Comparison of ENCODE assay signal across 8 mouse cellular contexts in the genomic region with DNA sequence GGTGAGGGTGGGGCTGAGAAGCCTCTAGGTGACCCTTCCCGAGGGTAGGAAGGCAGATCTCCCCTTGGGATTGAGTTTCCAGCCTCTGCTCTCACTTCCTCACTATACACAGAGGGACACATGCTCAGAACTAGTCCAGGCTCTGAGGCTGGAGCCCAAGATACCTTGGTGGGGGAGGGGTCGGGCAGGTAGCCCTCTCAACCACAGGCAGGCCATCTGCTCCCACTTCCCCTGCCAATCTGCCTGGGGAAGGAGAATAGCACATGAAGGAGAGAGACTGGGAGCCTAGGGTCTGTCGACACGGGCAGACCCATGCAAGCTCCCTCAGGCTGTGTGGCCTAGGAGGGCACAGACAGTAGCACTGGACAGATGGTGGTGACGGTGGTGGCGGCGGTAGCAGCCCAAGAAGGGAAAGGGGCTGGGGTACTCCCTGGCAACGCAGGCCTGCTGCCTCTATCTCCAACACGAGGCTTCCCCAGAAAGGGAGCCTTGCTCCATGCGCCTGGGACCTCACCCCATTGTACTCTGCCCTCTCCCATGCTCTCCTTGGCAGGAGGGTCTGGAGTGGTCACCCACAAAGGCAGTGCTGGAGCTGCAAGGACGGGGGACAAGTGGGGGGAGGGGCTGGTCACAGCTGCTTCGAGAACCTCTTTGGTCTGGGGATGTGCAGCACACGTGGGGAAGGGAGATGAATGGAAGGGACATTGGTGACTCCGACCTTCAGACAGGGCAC. TPM values are rescaled to one million over a fixed set of nuclear protein-coding genes. Genes with fewer than 3 reads are reported as not detected.
A peak's percentile ranks its signal among the peaks of the same experiment; 100 is the strongest.
DNase-seq lines count a peak whose midpoint lies in the region; ATAC-seq and TF ChIP-seq lines count a peak whose summit lies in the region.

No protein-coding gene starts in this region.

- 18% methylated on average over 14 of the region's 14 CpGs for WGBS in embryonic facial prominence, embryonic 12.5 days
- 18% methylated on average over 12 of the region's 14 CpGs for WGBS in limb, embryonic 13.5 days
- 31% methylated on average over 14 of the region's 14 CpGs for WGBS in stomach, embryonic 15.5 days

- H3K36me3 ChIP-seq in E14TG2a.4 (ENCODE audit: insufficient read depth, low read length) = no peaks in the 10 kb centered on the region
- no peaks in the 10 kb centered on the region for H3K36me3 ChIP-seq in embryonic facial prominence, embryonic 12.5 days
- no peaks in the 10 kb centered on the region; the same call in 1 of the 2 replicates for H3K36me3 ChIP-seq in limb, embryonic 13.5 days
- 0 out of 2 replicates have a peak, but pooled peaks cover 3% of the 10 kb centered on the region for H3K36me3 ChIP-seq in stomach, embryonic 15.5 days

- peak overlapping the region; percentile 75 for H3K4me3 ChIP-seq in E14TG2a.4 (replicated peaks; ENCODE audit: low read length)
- H3K4me3 ChIP-seq in embryonic facial prominence, embryonic 12.5 days = peak overlapping the region; percentile 41
- peak overlapping the region; percentile 46 for H3K4me3 ChIP-seq in limb, embryonic 13.5 days
- H3K4me3 ChIP-seq in stomach, embryonic 15.5 days (replicated peaks) = peak overlapping the region; percentile 38

- no peak for ATAC-seq in embryonic facial prominence, embryonic 12.5 days (ENCODE audit: insufficient number of reproducible peaks, insufficient read depth, low FRiP score, low TSS enrichment)
- no peak for ATAC-seq in limb, embryonic 13.5 days (ENCODE audit: low FRiP score, low read depth)
- ATAC-seq in stomach, embryonic 15.5 days (ENCODE audit: insufficient read depth, low FRiP score, low read depth) = no peak

- H3K4me2 ChIP-seq in embryonic facial prominence, embryonic 12.5 days (replicated peaks) = peak overlapping the region; percentile 89
- peak overlapping the region; percentile 81 for H3K4me2 ChIP-seq in limb, embryonic 13.5 days (replicated peaks)
- H3K4me2 ChIP-seq in stomach, embryonic 15.5 days = peak overlapping the region; percentile 74

- H3K9ac ChIP-seq in embryonic facial prominence, embryonic 12.5 days = peak overlapping the region; percentile 64; the same call in 1 of the 2 replicates
- H3K9ac ChIP-seq in limb, embryonic 13.5 days = peak overlapping the region; percentile 70
- no peak overlapping the region for H3K9ac ChIP-seq in stomach, embryonic 15.5 days

- peaks cover 55% of the 10 kb centered on the region for H3K27me3 ChIP-seq in E14TG2a.4 (ENCODE audit: insufficient read depth, low read length)
- H3K27me3 ChIP-seq in embryonic facial prominence, embryonic 12.5 days = peaks cover 58% of the 10 kb centered on the region
- peaks cover 67% of the 10 kb centered on the region for H3K27me3 ChIP-seq in limb, embryonic 13.5 days
- peaks cover 22% of the 10 kb centered on the region; the same call in 1 of the 2 replicates for H3K27me3 ChIP-seq in stomach, embryonic 15.5 days (replicated peaks)

- no peak overlapping the region for H3K27ac ChIP-seq in embryonic facial prominence, embryonic 12.5 days
- H3K27ac ChIP-seq in limb, embryonic 13.5 days = no peak overlapping the region
- H3K27ac ChIP-seq in stomach, embryonic 15.5 days = no peak overlapping the region

- DNase-seq in adrenal gland, postnatal 14 days = peak; percentile 31
- no peak for DNase-seq in adrenal gland, adult 18-20 months (ENCODE audit: low spot score in 2 of 2)
- no peak for DNase-seq in layer of hippocampus, adult 9-11 months
- DNase-seq in MN1 (ENCODE audit: low spot score) = no peak

- H3K4me1 ChIP-seq in E14TG2a.4 (replicated peaks; ENCODE audit: low read depth, low read length) = peaks cover 89% of the 10 kb centered on the region
- peaks cover 29% of the 10 kb centered on the region for H3K4me1 ChIP-seq in embryonic facial prominence, embryonic 12.5 days
- peaks cover 27% of the 10 kb centered on the region for H3K4me1 ChIP-seq in limb, embryonic 13.5 days
- peaks cover 22% of the 10 kb centered on the region for H3K4me1 ChIP-seq in stomach, embryonic 15.5 days

- H3K9me3 ChIP-seq in E14TG2a.4 (ENCODE audit: low read length) = no peaks in the 10 kb centered on the region
- H3K9me3 ChIP-seq in embryonic facial prominence, embryonic 12.5 days = no peaks in the 10 kb centered on the region
- H3K9me3 ChIP-seq in limb, embryonic 13.5 days = no peaks in the 10 kb centered on the region
- H3K9me3 ChIP-seq in stomach, embryonic 15.5 days = no peaks in the 10 kb centered on the region

- TF ChIP-seq CTCF in E14TG2a.4 (conservative IDR thresholded peaks at IDR 0.05; ENCODE audit: low read length) = no peak

RNA-seq across cellular contexts. Expression of gene Ubox5, which starts 4.3 kb away (rescaled TPM):
- 5.1 and 5.6 TPM in 2 replicates for total RNA-seq in adrenal gland, postnatal 14 days (2021)
- 1 to 10 TPM; 5.9 to 6.9 TPM for total RNA-seq in adrenal gland, adult 18-20 months (2021)
- 15.5 and 16.3 TPM in 2 replicates for polyA plus RNA-seq in embryonic facial prominence, embryonic 12.5 days (2016; fragmentation: Nextera tagmentation; extraction: Ambion mirVana)
- 15.0 and 16.2 TPM in 2 replicates for polyA plus RNA-seq in limb, embryonic 13.5 days (2015; fragmentation: Nextera tagmentation; extraction: Ambion mirVana)
- polyA plus RNA-seq in stomach, embryonic 15.5 days (2015; fragmentation: Nextera tagmentation; extraction: Ambion mirVana) = 10.4 and 11.4 TPM in 2 replicates

RNA-seq across cellular contexts. Expression of gene Fastkd5, which starts 4.3 kb away (rescaled TPM):
- 13.4 and 14.0 TPM in 2 replicates for total RNA-seq in adrenal gland, postnatal 14 days (2021)
- 10 to 100 TPM; 13.8 to 14.6 TPM for total RNA-seq in adrenal gland, adult 18-20 months (2021)
- polyA plus RNA-seq in embryonic facial prominence, embryonic 12.5 days (2016; fragmentation: Nextera tagmentation; extraction: Ambion mirVana) = 17.5 and 18.6 TPM in 2 replicates
- polyA plus RNA-seq in limb, embryonic 13.5 days (2015; fragmentation: Nextera tagmentation; extraction: Ambion mirVana) = 14.5 and 16.0 TPM in 2 replicates
- 13.6 and 15.2 TPM in 2 replicates for polyA plus RNA-seq in stomach, embryonic 15.5 days (2015; fragmentation: Nextera tagmentation; extraction: Ambion mirVana)

RNA-seq across cellular contexts. Expression of gene Lzts3, which starts 8.4 kb away (rescaled TPM):
- 9.5 and 11.1 TPM in 2 replicates for total RNA-seq in adrenal gland, postnatal 14 days (2021)
- total RNA-seq in adrenal gland, adult 18-20 months (2021) = 10 to 100 TPM; 12.7 to 17.7 TPM
- polyA plus RNA-seq in embryonic facial prominence, embryonic 12.5 days (2016; fragmentation: Nextera tagmentation; extraction: Ambion mirVana) = 6.2 and 6.5 TPM in 2 replicates
- polyA plus RNA-seq in limb, embryonic 13.5 days (2015; fragmentation: Nextera tagmentation; extraction: Ambion mirVana) = 3.9 and 4.7 TPM in 2 replicates
- 9.9 and 11.9 TPM in 2 replicates for polyA plus RNA-seq in stomach, embryonic 15.5 days (2015; fragmentation: Nextera tagmentation; extraction: Ambion mirVana)

RNA-seq across cellular contexts. Expression of gene Ddrgk1, which starts 30.3 kb away (rescaled TPM):
- total RNA-seq in adrenal gland, postnatal 14 days (2021) = 137 and 148 TPM in 2 replicates
- total RNA-seq in adrenal gland, adult 18-20 months (2021) = 100 to 1,000 TPM; 219 to 239 TPM
- polyA plus RNA-seq in embryonic facial prominence, embryonic 12.5 days (2016; fragmentation: Nextera tagmentation; extraction: Ambion mirVana) = 55.6 and 58.3 TPM in 2 replicates
- 58.5 and 64.3 TPM in 2 replicates for polyA plus RNA-seq in limb, embryonic 13.5 days (2015; fragmentation: Nextera tagmentation; extraction: Ambion mirVana)
- polyA plus RNA-seq in stomach, embryonic 15.5 days (2015; fragmentation: Nextera tagmentation; extraction: Ambion mirVana) = 70.3 and 71.6 TPM in 2 replicates

RNA-seq across cellular contexts. Expression of gene Itpa, which starts 33.2 kb away (rescaled TPM):
- total RNA-seq in adrenal gland, postnatal 14 days (2021) = 27.0 and 28.9 TPM in 2 replicates
- 10 to 100 TPM; 27.3 to 27.4 TPM for total RNA-seq in adrenal gland, adult 18-20 months (2021)
- 135 and 137 TPM in 2 replicates for polyA plus RNA-seq in embryonic facial prominence, embryonic 12.5 days (2016; fragmentation: Nextera tagmentation; extraction: Ambion mirVana)
- 126 and 131 TPM in 2 replicates for polyA plus RNA-seq in limb, embryonic 13.5 days (2015; fragmentation: Nextera tagmentation; extraction: Ambion mirVana)
- polyA plus RNA-seq in stomach, embryonic 15.5 days (2015; fragmentation: Nextera tagmentation; extraction: Ambion mirVana) = 76.6 and 89.1 TPM in 2 replicates
